Mouse (Mus musculus): ENCODE data around the gene Fam196b. TPM values are rescaled to one million over a fixed set of nuclear protein-coding genes. Genes with fewer than 3 reads are reported as not detected.

The Fam196b gene
- polyA plus RNA-seq, 1 experiment: 0.05 TPM

DNA sequence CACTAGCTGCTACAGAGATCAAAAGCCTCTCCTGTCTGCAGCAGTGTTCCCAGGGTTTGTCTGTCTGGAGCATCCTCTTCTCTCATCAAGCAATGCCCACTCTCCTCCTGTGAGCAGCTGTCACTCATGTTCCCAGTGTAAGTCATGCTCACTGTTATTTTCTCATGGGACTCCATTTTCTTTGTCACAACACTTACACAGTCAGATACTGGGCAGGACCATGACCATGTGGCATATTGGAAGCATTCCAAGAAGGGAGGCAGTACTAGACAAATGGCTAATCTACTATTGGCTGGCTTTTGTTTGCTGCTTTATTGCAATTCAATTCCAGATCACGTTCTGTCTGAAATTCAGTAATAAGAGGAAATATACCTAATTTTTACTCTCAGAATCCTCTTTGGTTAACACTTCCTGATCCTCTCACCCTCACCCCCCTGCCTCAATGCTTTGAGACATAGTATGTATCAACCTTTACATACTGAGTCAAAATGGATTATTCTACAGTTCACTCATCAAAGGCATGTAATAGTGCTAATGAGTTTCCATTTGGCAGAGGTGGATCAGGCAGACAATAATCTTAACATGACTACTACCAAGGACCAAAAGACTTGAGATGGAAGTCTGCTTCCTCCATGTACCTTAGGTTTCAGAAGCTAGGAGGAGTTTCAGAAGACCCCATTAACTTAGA is 70.5 kb downstream of the Fam196b start:
- WGBS: 41% methylated on average over 1 of the region's 1 CpGs
- H3K4me3 ChIP-seq (ENCODE audit: low read depth, low read length): no peak overlapping the region
- no peaks in the 10 kb centered on the region for H3K36me3 ChIP-seq (ENCODE audit: control insufficient read depth, insufficient read depth, low read length)
- no peak overlapping the region for H3K27ac ChIP-seq (ENCODE audit: insufficient read depth, low read depth, low read length)
- no peak for TF ChIP-seq CTCF (IDR thresholded peaks at IDR 0.05; ENCODE audit: extremely low read depth, insufficient read length, insufficient replicate concordance, low read depth, low read length)
- no peaks in the 10 kb centered on the region for H3K27me3 ChIP-seq (ENCODE audit: control insufficient read depth, insufficient read depth, low read length)
- no peaks in the 10 kb centered on the region for H3K4me1 ChIP-seq (ENCODE audit: control insufficient read depth, insufficient read depth, insufficient read length, low read length)

GRCm38 (mm10) chr11:34389261-34390116 is 74.9 kb downstream of the Fam196b start:
- Histone ChIP-seq H3K27ac (ENCODE audit: insufficient read depth, low read depth, low read length) (no peak overlapping the region), H3K36me3 (ENCODE audit: control insufficient read depth, insufficient read depth, low read length) (no peaks in the 10 kb centered on the region), H3K4me3 (ENCODE audit: low read depth, low read length) (no peak overlapping the region), H3K27me3 (ENCODE audit: control insufficient read depth, insufficient read depth, low read length) (no peaks in the 10 kb centered on the region), H3K4me1 (ENCODE audit: control insufficient read depth, insufficient read depth, insufficient read length, low read length) (no peaks in the 10 kb centered on the region)
- WGBS: 71% methylated on average over 6 of the region's 6 CpGs
- no peak for TF ChIP-seq POLR2A (IDR thresholded peaks at IDR 0.05; ENCODE audit: low read depth, low read length)
- no peak for TF ChIP-seq CTCF (IDR thresholded peaks at IDR 0.05; ENCODE audit: extremely low read depth, insufficient read length, insufficient replicate concordance, low read depth, low read length)

DNA sequence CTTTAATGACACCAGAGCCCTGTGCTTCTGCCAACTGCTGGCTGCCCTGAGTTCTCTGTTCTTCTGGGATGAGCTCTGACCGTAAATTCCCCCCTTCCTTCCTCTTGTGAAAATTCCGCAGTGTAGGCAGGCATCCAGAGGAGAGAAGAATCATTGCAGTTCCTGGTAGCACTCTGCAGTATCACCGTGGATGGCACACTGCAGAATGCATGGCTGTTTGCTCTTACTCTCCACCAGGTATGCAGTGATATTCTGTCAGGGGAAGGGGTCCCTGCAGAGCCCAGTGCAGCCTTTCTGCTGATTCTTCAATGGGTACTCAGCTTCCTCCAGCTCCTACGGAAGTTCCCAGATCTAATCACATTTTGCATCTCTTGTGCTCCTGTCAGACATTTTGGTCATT is 77.5 kb downstream of the Fam196b start:
- no peaks in the 10 kb centered on the region for H3K36me3 ChIP-seq (ENCODE audit: control insufficient read depth, insufficient read depth, low read length)
- H3K27me3 ChIP-seq (ENCODE audit: control insufficient read depth, insufficient read depth, low read length): no peaks in the 10 kb centered on the region
- 52% methylated on average over 4 of the region's 4 CpGs for WGBS
- no peak for TF ChIP-seq POLR2A (IDR thresholded peaks at IDR 0.05; ENCODE audit: low read depth, low read length)
- no peak for TF ChIP-seq CTCF (IDR thresholded peaks at IDR 0.05; ENCODE audit: extremely low read depth, insufficient read length, insufficient replicate concordance, low read depth, low read length)
- H3K27ac ChIP-seq (ENCODE audit: insufficient read depth, low read depth, low read length): no peak overlapping the region
- H3K4me1 ChIP-seq (ENCODE audit: control insufficient read depth, insufficient read depth, insufficient read length, low read length): no peaks in the 10 kb centered on the region
- no peak overlapping the region for H3K4me3 ChIP-seq (ENCODE audit: low read depth, low read length)

DNA sequence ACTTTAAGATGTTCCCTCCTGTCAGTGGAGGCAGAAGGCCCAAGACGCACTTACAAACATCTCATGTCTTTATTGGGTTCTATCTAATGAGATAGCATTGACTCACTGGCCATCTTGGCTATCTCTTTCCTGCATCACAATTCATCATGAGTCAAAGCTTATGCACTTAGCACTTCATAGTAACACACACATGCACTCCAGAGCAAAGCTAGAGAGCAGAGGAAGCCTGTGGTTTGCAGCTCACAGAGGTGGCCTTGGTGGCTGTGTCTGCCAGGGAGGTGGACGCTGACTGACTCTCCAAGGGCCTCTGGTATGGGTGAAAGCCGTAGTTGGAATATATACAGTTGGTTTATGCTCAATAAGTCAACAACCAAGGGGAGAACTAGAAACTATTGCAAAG is 81.2 kb downstream of the Fam196b start:
- H3K36me3 ChIP-seq (ENCODE audit: control insufficient read depth, insufficient read depth, low read length): no peaks in the 10 kb centered on the region
- TF ChIP-seq CTCF (IDR thresholded peaks at IDR 0.05; ENCODE audit: extremely low read depth, insufficient read length, insufficient replicate concordance, low read depth, low read length) (no peak), POLR2A (IDR thresholded peaks at IDR 0.05; ENCODE audit: low read depth, low read length) (no peak)
- WGBS: 65% methylated on average over 3 of the region's 3 CpGs
- no peaks in the 10 kb centered on the region for H3K27me3 ChIP-seq (ENCODE audit: control insufficient read depth, insufficient read depth, low read length)
- H3K4me3 ChIP-seq (ENCODE audit: low read depth, low read length): no peak overlapping the region
- H3K4me1 ChIP-seq (ENCODE audit: control insufficient read depth, insufficient read depth, insufficient read length, low read length): no peaks in the 10 kb centered on the region
- no peak overlapping the region for H3K27ac ChIP-seq (ENCODE audit: insufficient read depth, low read depth, low read length)

DNA sequence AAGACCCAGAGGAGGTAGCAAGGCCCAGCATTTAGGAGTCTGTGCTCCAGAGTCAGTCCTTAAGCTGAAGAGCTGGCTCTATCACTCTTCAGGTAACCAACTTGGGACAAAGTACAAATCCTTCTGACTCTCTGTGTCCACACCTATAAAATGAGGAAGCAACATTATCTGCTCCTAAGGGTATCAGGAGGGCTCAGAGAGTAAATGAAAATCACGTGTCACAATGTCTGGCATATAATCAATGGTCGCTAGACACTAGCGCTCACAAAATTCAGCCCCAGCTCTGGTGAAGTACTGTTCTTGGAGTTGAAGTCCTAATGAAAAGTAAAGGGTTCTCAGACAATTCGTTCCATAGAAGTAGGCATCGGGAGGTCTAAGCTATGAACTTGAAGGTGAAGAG is 83.0 kb downstream of the Fam196b start:
- H3K4me3 ChIP-seq (ENCODE audit: low read depth, low read length): no peak overlapping the region
- TF ChIP-seq CTCF (IDR thresholded peaks at IDR 0.05; ENCODE audit: extremely low read depth, insufficient read length, insufficient replicate concordance, low read depth, low read length): no peak
- TF ChIP-seq POLR2A (IDR thresholded peaks at IDR 0.05; ENCODE audit: low read depth, low read length): no peak
- no peaks in the 10 kb centered on the region for H3K27me3 ChIP-seq (ENCODE audit: control insufficient read depth, insufficient read depth, low read length)
- H3K4me1 ChIP-seq (ENCODE audit: control insufficient read depth, insufficient read depth, insufficient read length, low read length): no peaks in the 10 kb centered on the region
- 67% methylated on average over 5 of the region's 5 CpGs for WGBS
- no peak overlapping the region for H3K27ac ChIP-seq (ENCODE audit: insufficient read depth, low read depth, low read length)
- no peaks in the 10 kb centered on the region for H3K36me3 ChIP-seq (ENCODE audit: control insufficient read depth, insufficient read depth, low read length)

DNA sequence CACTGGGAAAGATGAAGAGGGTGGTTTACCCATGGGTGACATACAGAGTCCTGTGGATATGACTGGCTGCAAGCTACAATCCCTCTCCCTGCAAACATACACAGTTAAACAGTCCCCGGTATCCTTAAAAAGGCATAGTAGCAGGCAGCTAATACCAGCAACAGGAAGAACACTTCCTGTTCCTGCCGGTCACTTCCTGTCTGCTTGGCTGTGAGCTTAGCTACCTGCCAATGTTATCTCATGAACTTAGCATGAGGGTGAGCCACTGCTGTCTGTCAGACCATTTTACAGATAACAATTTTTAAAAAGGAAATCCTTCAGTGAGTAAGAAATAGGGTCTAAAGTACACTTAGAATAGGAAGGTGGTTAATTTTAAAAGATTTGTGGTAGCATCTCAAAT is 83.9 kb downstream of the Fam196b start:
- 79% methylated on average over 2 of the region's 2 CpGs for WGBS
- TF ChIP-seq CTCF (IDR thresholded peaks at IDR 0.05; ENCODE audit: extremely low read depth, insufficient read length, insufficient replicate concordance, low read depth, low read length) (no peak), POLR2A (IDR thresholded peaks at IDR 0.05; ENCODE audit: low read depth, low read length) (no peak)

GRCm38 (mm10) chr11:34401343-34401742 is 86.7 kb downstream of the Fam196b start:
- no peaks in the 10 kb centered on the region for H3K27me3 ChIP-seq (ENCODE audit: control insufficient read depth, insufficient read depth, low read length)
- H3K27ac ChIP-seq (ENCODE audit: insufficient read depth, low read depth, low read length): no peak overlapping the region
- WGBS: 89% methylated on average over 8 of the region's 8 CpGs
- H3K36me3 ChIP-seq (ENCODE audit: control insufficient read depth, insufficient read depth, low read length): no peaks in the 10 kb centered on the region
- TF ChIP-seq CTCF (IDR thresholded peaks at IDR 0.05; ENCODE audit: extremely low read depth, insufficient read length, insufficient replicate concordance, low read depth, low read length): no peak
- TF ChIP-seq POLR2A (IDR thresholded peaks at IDR 0.05; ENCODE audit: low read depth, low read length): no peak
- H3K4me3 ChIP-seq (ENCODE audit: low read depth, low read length): no peak overlapping the region
- no peaks in the 10 kb centered on the region for H3K4me1 ChIP-seq (ENCODE audit: control insufficient read depth, insufficient read depth, insufficient read length, low read length)

More for the DNA sequence above, 83.9 kb downstream of the Fam196b start:
- Histone ChIP-seq H3K27ac (ENCODE audit: insufficient read depth, low read depth, low read length) (no peak overlapping the region), H3K36me3 (ENCODE audit: control insufficient read depth, insufficient read depth, low read length) (no peaks in the 10 kb centered on the region), H3K4me3 (ENCODE audit: low read depth, low read length) (no peak overlapping the region), H3K27me3 (ENCODE audit: control insufficient read depth, insufficient read depth, low read length) (no peaks in the 10 kb centered on the region), H3K4me1 (ENCODE audit: control insufficient read depth, insufficient read depth, insufficient read length, low read length) (no peaks in the 10 kb centered on the region)
